Mouse (Mus musculus) embryonic facial prominence, embryonic 10.5 days (tissue): ENCODE data around the gene Fabp6. TPM values are rescaled to one million over a fixed set of nuclear protein-coding genes. Genes with fewer than 3 reads are reported as not detected.

Experiments used
- DNase-seq: peaks from one replicate; pipeline ENCODE4 v3.0.0-alpha.2; 2017; ENCODE audit warnings: low spot score
- H3K27ac ChIP-seq: fragments of 300-500 bp; sonication (generic); replicated peaks from 2 replicates; pipeline ENCODE4 v1.5.1; 2016; ENCODE audit warnings: mild to moderate bottlenecking
- H3K27me3 ChIP-seq: fragments of 300-500 bp; sonication (generic); replicated peaks from 2 replicates; pipeline ENCODE4 v1.6.1; 2016; ENCODE audit warnings: low read depth, mild to moderate bottlenecking; ENCODE audit not compliant: poor library complexity, severe bottlenecking
- H3K36me3 ChIP-seq: fragments of 300-500 bp; sonication (generic); replicated peaks from 2 replicates; pipeline ENCODE4 v1.6.1; 2016; ENCODE audit warnings: mild to moderate bottlenecking, moderate library complexity
- H3K4me1 ChIP-seq: fragments of 300-500 bp; sonication (generic); 2 replicates; pipeline ENCODE4 v1.6.1; 2016
- H3K4me3 ChIP-seq: fragments of 300-500 bp; sonication (generic); 2 replicates; pipeline ENCODE4 v1.5.1; 2016; ENCODE audit warnings: mild to moderate bottlenecking, moderate library complexity
- H3K9me3 ChIP-seq: fragments of 300-500 bp; sonication (generic); 2 replicates; pipeline ENCODE4 v1.6.1; 2016; ENCODE audit warnings: mild to moderate bottlenecking
- WGBS: fragments of 180-500 bp; shearing (Covaris S2); methylation state at CpG from one replicate; pipeline ENCODE4 v1.1.7; 2016; 5-methylcytosine and 5-hydroxymethylcytosine counted together
- polyA plus RNA-seq: library from polyadenylated mRNA; unstranded; fragments of >200 nt; fragmentation: Nextera tagmentation; extraction: Ambion mirVana; gene quantifications from 2 replicates; pipeline ENCODE4 v1.2.1, GENCODE M21; 2016

Fabp6 gene
- polyA plus RNA-seq, 1 experiment from 2014 or later: not detected

- Histone ChIP-seq H3K27me3 (no peaks in the 10 kb centered on the region), H3K27ac (no peak overlapping the region), H3K9me3 (no peaks in the 10 kb centered on the region), H3K4me3 (no peak overlapping the region), H3K4me1 (peaks cover 7% of the 10 kb centered on the region), H3K36me3 (peaks cover 92% of the 10 kb centered on the region)
- 91% methylated on average over 22 of the region's 22 CpGs for WGBS
- DNase-seq: no peak
Measured at GRCm38 (mm10) chr11:43585211-43586005, 15.9 kb downstream of the Fabp6 start.

DNA sequence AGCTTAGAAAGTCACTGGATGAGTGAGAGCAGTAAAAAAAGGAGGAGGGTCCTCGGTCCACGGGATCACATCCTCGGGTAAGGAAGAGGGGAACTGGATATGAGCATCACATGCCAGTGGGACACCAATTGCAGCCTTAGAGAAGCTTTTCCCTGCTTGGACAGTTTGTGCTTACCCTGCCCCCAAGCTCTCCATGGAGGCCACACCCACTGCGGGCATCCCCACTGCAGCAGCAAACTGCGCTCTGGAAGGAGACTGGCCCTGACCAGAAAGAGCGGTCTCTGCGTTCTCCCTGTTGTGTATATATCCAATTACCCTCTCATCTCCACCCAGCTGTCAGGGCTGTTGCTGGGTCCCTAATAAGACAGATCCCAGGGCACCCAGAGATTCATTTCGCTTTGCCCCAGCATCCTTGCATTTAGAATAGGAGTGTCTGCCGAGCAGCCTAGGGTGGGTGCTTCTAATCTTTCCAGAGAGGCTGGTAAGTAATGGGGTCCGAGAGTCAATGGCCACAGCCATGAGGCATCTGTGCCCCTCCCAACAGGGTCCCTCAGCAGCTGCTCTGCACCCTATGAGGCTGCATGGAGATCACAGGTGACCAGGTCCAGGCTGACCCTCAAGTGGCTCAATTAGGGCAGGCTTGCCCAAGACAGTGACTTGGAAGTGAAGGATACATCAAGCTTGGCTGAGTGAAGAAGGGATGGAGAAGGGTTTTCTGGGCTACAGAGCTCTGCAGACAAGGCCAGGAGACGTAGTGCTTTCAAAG lies 23.4 kb downstream of the Fabp6 start:
- Histone ChIP-seq H3K27me3 (no peaks in the 10 kb centered on the region), H3K9me3 (no peaks in the 10 kb centered on the region), H3K4me1 (peaks cover 35% of the 10 kb centered on the region), H3K4me3 (no peak overlapping the region), H3K27ac (peak overlapping the region; percentile 25; the same call in 1 of the 2 replicates), H3K36me3 (peaks cover 66% of the 10 kb centered on the region)
- DNase-seq: peak; percentile 46
- WGBS: 55% methylated on average over 11 of the region's 11 CpGs

DNA sequence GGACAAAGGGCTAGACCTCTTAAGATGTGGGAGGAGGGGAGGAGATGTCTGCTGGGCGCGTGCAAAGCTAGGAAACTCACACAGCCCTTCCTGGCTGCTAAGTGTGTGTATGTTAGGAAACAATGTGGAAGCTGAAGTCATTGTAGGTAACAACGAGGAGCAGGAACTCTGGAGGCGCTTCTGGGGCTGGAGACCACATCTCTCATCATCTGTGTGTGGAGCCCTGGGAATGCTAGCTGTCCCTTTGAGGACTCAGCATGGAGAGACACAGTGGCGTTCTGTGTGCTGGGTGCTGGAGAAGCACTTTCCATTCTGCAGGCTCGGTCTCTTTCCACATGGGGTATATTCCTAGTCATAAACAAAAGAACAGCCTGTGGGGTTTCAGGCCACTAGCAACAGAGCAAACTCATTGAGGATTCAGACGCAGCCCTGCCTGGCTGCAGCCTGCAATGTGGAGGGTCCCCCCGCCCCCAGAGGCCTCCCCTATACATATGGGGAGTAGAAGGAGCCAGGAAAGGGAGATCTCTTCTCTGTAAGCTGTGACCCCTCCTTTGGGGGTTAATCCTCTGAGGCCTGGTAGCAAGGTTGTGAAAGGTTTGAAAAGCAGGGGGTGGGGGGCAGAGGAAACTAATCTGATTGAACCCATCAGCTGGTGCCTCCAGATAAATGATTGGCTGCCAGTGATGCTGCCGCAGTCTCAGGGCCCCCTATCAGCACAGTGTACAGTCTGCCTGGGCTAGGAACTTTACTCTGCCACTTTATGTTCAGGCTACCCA lies 25.8 kb downstream of the Fabp6 start:
- peaks cover 46% of the 10 kb centered on the region for H3K36me3 ChIP-seq

DNA sequence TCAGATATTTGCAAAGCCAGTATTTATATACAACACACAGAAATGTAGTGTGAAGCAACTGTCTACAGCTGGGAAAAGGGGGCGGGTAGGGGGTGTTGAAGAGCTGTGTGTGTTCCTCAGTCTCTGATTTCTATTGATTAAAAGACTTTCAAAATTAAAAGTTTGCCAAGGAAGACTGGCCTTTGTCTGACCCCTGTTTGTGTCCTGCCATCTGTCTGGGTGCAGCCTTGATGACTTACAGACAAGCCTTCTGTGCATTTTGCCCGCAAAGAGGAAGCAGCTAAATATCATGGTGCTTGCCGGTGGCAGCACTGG lies 26.3 kb downstream of the Fabp6 start:
- Histone ChIP-seq H3K27me3 (no peaks in the 10 kb centered on the region), H3K36me3 (peaks cover 46% of the 10 kb centered on the region), H3K9me3 (no peaks in the 10 kb centered on the region), H3K4me1 (peaks cover 59% of the 10 kb centered on the region), H3K4me3 (peak overlapping the region; percentile 33; the same call in 1 of the 2 replicates), H3K27ac (peak overlapping the region; percentile 90)
- WGBS: 14% methylated on average over 3 of the region's 3 CpGs
- no peak for DNase-seq

More for the DNA sequence above, 25.8 kb downstream of the Fabp6 start:
- peak; percentile 65 for DNase-seq
- no peaks in the 10 kb centered on the region for H3K27me3 ChIP-seq
- peak overlapping the region; percentile 33 for H3K4me3 ChIP-seq
- H3K27ac ChIP-seq: peak overlapping the region; percentile 90
- H3K4me1 ChIP-seq: peaks cover 54% of the 10 kb centered on the region
- no peaks in the 10 kb centered on the region for H3K9me3 ChIP-seq
- 6% methylated on average over 9 of the region's 9 CpGs for WGBS

DNA sequence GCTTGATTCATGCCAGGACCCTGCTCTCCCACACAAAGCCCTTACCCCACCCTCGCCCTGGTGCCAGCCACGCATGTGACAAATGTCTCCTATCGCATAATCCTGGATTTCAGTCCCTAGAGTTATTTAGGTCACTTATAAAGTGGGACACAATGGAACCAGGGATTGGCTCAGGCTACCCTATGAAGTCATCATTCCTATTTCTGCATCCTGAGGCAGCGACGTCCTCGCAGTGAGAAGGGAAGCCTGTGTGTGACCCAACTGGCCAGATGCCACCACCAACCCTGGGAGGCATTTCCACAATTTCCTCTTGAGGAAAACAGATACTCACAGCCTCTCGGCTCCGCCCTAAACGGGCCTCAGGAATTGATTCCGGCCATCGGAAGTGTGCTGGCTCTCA lies 31.7 kb downstream of the Fabp6 start:
- peaks cover 53% of the 10 kb centered on the region for H3K36me3 ChIP-seq
- WGBS: 76% methylated on average over 11 of the region's 11 CpGs
- H3K27ac ChIP-seq: peak overlapping the region; percentile 63
- no peak overlapping the region for H3K4me3 ChIP-seq
- no peaks in the 10 kb centered on the region for H3K9me3 ChIP-seq
- DNase-seq: no peak
- H3K27me3 ChIP-seq: no peaks in the 10 kb centered on the region
- peaks cover 60% of the 10 kb centered on the region for H3K4me1 ChIP-seq

DNA sequence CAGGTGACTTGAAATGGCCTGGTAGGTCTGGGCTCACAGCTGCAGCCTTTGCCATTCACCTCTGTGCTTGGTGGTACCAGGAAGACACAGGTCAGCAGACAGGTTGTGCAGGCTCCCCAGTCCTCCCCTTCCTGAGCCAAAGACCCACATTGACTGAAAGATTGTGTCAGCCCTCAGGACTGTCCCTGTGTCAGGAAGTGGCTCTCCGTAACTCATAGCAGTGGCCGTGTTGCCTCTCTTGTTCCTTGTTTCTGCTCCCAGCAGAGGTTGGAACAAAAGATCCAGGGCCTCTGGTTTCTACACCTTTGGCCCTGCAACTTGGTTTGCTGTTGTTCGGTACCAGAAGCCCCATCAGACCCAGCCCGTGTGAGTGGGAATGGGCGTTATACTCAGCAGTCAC lies 32.2 kb downstream of the Fabp6 start:
- H3K27ac ChIP-seq: peak overlapping the region; percentile 1; the same call in 1 of the 2 replicates
- H3K27me3 ChIP-seq: no peaks in the 10 kb centered on the region
- H3K4me3 ChIP-seq: no peak overlapping the region
- peaks cover 60% of the 10 kb centered on the region for H3K4me1 ChIP-seq
- H3K36me3 ChIP-seq: peaks cover 56% of the 10 kb centered on the region
- H3K9me3 ChIP-seq: no peaks in the 10 kb centered on the region
- WGBS: 86% methylated on average over 5 of the region's 5 CpGs
- no peak for DNase-seq

- peaks cover 56% of the 10 kb centered on the region for H3K36me3 ChIP-seq
- H3K9me3 ChIP-seq: no peaks in the 10 kb centered on the region
- H3K27me3 ChIP-seq: no peaks in the 10 kb centered on the region
- H3K4me1 ChIP-seq: peaks cover 67% of the 10 kb centered on the region
- DNase-seq: peak; percentile 45
- no peak overlapping the region for H3K4me3 ChIP-seq
- no peak overlapping the region for H3K27ac ChIP-seq
- WGBS: 61% methylated on average over 5 of the region's 5 CpGs
Measured at GRCm38 (mm10) chr11:43568263-43568662, 33.1 kb downstream of the Fabp6 start.

GRCm38 (mm10) chr11:43566696-43567095 lies 34.6 kb downstream of the Fabp6 start:
- no peaks in the 10 kb centered on the region for H3K9me3 ChIP-seq
- peak overlapping the region; percentile 69 for H3K27ac ChIP-seq
- WGBS: 61% methylated on average over 5 of the region's 5 CpGs
- H3K36me3 ChIP-seq: peaks cover 65% of the 10 kb centered on the region
- DNase-seq: no peak
- no peak overlapping the region for H3K4me3 ChIP-seq
- no peaks in the 10 kb centered on the region for H3K27me3 ChIP-seq
- H3K4me1 ChIP-seq: peaks cover 61% of the 10 kb centered on the region

- H3K36me3 ChIP-seq: peaks cover 72% of the 10 kb centered on the region
- no peaks in the 10 kb centered on the region for H3K9me3 ChIP-seq
- WGBS: 7% methylated on average over 8 of the region's 8 CpGs
- H3K4me1 ChIP-seq: peaks cover 53% of the 10 kb centered on the region
- no peaks in the 10 kb centered on the region for H3K27me3 ChIP-seq
- 0 out of 2 replicates have a peak overlapping the region, but pooled peaks have one; percentile 2 for H3K4me3 ChIP-seq
- peak; percentile 51 for DNase-seq
- H3K27ac ChIP-seq: peak overlapping the region; percentile 69
Measured at GRCm38 (mm10) chr11:43565852-43566251, 35.5 kb downstream of the Fabp6 start.

DNA sequence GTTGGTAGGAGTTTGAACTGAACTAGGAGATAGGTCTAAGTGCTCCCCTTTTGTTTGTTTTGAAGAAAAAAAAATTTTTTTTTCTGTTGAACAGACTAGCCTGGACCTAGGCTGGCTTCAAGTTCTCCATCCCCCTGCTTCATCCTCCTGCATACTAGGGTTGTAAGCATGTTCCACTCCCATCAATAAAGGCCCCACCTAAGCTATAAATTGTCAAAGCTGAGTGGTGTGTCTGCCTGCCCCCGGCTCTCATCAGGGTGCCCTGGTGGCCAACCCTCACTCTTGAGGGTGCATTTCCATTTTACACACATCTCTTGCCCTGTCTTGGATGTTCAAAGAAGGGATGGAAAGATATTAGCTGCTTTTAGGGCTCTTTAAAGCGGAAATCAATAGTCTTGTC lies 35.9 kb downstream of the Fabp6 start:
- WGBS: 49% methylated on average over 2 of the region's 2 CpGs
- H3K36me3 ChIP-seq: peaks cover 75% of the 10 kb centered on the region
- peak overlapping the region; percentile 69 for H3K27ac ChIP-seq
- no peak overlapping the region for H3K4me3 ChIP-seq
- no peaks in the 10 kb centered on the region for H3K9me3 ChIP-seq
- peaks cover 56% of the 10 kb centered on the region for H3K4me1 ChIP-seq
- no peak for DNase-seq
- H3K27me3 ChIP-seq: no peaks in the 10 kb centered on the region

DNA sequence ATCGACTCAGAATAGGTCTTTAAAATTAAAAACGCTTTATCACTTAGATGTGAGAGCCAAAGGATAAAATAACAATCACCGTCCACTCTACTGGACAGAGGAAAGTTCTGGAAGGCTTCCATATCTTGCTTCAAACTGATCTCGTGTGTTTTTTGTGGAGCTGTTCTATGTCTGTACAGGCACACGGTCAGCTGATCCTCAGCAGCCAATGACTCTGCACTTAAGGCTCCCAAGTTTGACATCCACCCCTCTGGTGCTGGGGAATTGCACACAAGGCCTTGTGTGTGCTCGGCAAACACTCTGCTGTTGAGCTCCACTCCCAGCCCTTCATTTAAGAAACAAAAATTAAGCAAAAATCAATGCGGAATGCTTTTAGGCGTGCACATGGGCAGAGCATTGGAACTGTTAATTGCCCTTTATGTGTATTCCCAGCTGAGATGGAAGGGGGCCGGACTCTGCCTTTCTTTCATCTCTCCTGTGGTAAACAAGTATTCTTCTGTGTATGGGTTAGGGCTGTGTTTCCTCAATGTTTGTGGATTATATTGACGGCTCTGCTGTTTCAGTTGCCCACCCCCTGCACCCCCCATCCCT lies 37.6 kb downstream of the Fabp6 start:
- Histone ChIP-seq H3K27ac (0 out of 2 replicates have a peak overlapping the region, but pooled peaks have one; percentile 40), H3K27me3 (no peaks in the 10 kb centered on the region), H3K36me3 (peaks cover 78% of the 10 kb centered on the region), H3K4me3 (no peak overlapping the region), H3K4me1 (peaks cover 63% of the 10 kb centered on the region), H3K9me3 (no peaks in the 10 kb centered on the region)
- WGBS: 78% methylated on average over 10 of the region's 10 CpGs
- DNase-seq: no peak
